Comparison of ENCODE assay signal across 30 mouse cellular contexts in genomic region chr9:74101591-74101990, GRCm38 (mm10). TPM values are rescaled to one million over a fixed set of nuclear protein-coding genes. Genes with fewer than 3 reads are reported as not detected.
DNase-seq lines count a peak whose midpoint lies in the region; ATAC-seq and TF ChIP-seq lines count a peak whose summit lies in the region.
"Had no signal": no experiment of that assay in that cellular context is flagged by ENCODE, and none has a peak within 500 bp of the region (broad histone marks: within the 10 kb centered on the region; RNA-seq: fewer than 3 reads in every experiment).

No protein-coding gene starts in this region.

- no peak overlapping the region for H3K9ac ChIP-seq in liver, adult 2 months (ENCODE audit: low read depth, low read length)
- no peak overlapping the region for H3K9ac ChIP-seq in liver, embryonic 11.5 days (ENCODE audit: low read depth, low read length)
- H3K9ac ChIP-seq: embryonic facial prominence, embryonic 13.5 days; forebrain, embryonic 12.5 days; forebrain, embryonic 15.5 days; heart, embryonic 12.5 days; heart, embryonic 15.5 days; hindbrain, embryonic 13.5 days had no signal

- H3K79me2 ChIP-seq in liver, adult 2 months (ENCODE audit: control insufficient read depth, insufficient read depth, low read length), result no peaks in the 10 kb centered on the region

- H3K36me3 ChIP-seq in liver, adult 2 months (ENCODE audit: control insufficient read depth, insufficient read depth, low read length), result no peaks in the 10 kb centered on the region
- H3K36me3 ChIP-seq in liver, embryonic 11.5 days (ENCODE audit: control insufficient read depth, insufficient read depth, low read length), result no peaks in the 10 kb centered on the region
- H3K36me3 ChIP-seq: embryonic facial prominence, embryonic 10.5 days; embryonic facial prominence, embryonic 13.5 days; forebrain, embryonic 12.5 days; forebrain, embryonic 15.5 days; heart, embryonic 12.5 days; heart, embryonic 15.5 days; hindbrain, embryonic 10.5 days; hindbrain, embryonic 13.5 days had no signal

- H3K27ac ChIP-seq in liver, adult 2 months (replicated peaks; ENCODE audit: insufficient read depth, low read depth, low read length), result no peak overlapping the region
- no peak overlapping the region for H3K27ac ChIP-seq in liver, embryonic 11.5 days (ENCODE audit: low read depth, low read length)
- H3K27ac ChIP-seq: embryonic facial prominence, embryonic 10.5 days; embryonic facial prominence, embryonic 13.5 days; forebrain, embryonic 12.5 days; forebrain, embryonic 15.5 days; heart, embryonic 15.5 days; hindbrain, embryonic 10.5 days; hindbrain, embryonic 13.5 days had no signal

- H3K4me2 ChIP-seq in liver, embryonic 11.5 days, result no peak overlapping the region
- H3K4me2 ChIP-seq: embryonic facial prominence, embryonic 13.5 days; forebrain, embryonic 12.5 days; forebrain, embryonic 15.5 days; heart, embryonic 12.5 days; heart, embryonic 15.5 days; hindbrain, embryonic 13.5 days had no signal

- H3K4me3 ChIP-seq in liver, adult 2 months (ENCODE audit: insufficient read depth, low read depth, low read length), result no peak overlapping the region
- no peak overlapping the region for H3K4me3 ChIP-seq in liver, embryonic 11.5 days (ENCODE audit: low read depth, low read length)
- H3K4me3 ChIP-seq: embryonic facial prominence, embryonic 10.5 days; embryonic facial prominence, embryonic 13.5 days; erythroblast, embryonic 14.5 days; forebrain, embryonic 12.5 days; forebrain, embryonic 15.5 days; heart, embryonic 12.5 days; heart, embryonic 15.5 days; hindbrain, embryonic 10.5 days; hindbrain, embryonic 13.5 days had no signal

- peak; percentile 29 to 59 for DNase-seq in kidney, adult 8-10 months
- no peak for DNase-seq in kidney, adult 18-20 months
- peak; percentile 5 for DNase-seq in liver, adult 2 months (ENCODE audit: extremely low read depth, low read depth, low spot score)
- DNase-seq in liver, embryonic 11.5 days (ENCODE audit: low spot score), result no peak
- peak; percentile 53 to 57 for DNase-seq in kidney, postnatal 36 days
- DNase-seq in adrenal gland, adult 18-20 months (ENCODE audit: low spot score in 2 of 2), result no peak
- DNase-seq: adrenal gland, adult 8-10 months; adrenal gland, postnatal 25 days; cerebellum, adult 11-12 months; cerebellum, adult 8-10 months; cerebellum, postnatal 10 days; cerebellum, postnatal 36 days; embryo, embryonic 11 days; gastrocnemius, postnatal 25 days; heart, adult 18-20 months; heart, postnatal 10 days; heart, postnatal 36 days had no signal

- H3K9me3 ChIP-seq in liver, embryonic 11.5 days (ENCODE audit: control insufficient read depth, low read length), result no peaks in the 10 kb centered on the region
- H3K9me3 ChIP-seq: embryonic facial prominence, embryonic 10.5 days; embryonic facial prominence, embryonic 13.5 days; forebrain, embryonic 12.5 days; forebrain, embryonic 15.5 days; heart, embryonic 12.5 days; heart, embryonic 15.5 days; hindbrain, embryonic 10.5 days; hindbrain, embryonic 13.5 days had no signal

- TF ChIP-seq CTCF in liver, adult 2 months (IDR thresholded peaks at IDR 0.05; ENCODE audit: low read depth, low read length), result no peak

- TF ChIP-seq POLR2A in liver, adult 2 months (IDR thresholded peaks at IDR 0.05; ENCODE audit: extremely low read depth, insufficient read depth, low read length), result no peak

- no peaks in the 10 kb centered on the region for H3K27me3 ChIP-seq in liver, adult 2 months (ENCODE audit: control insufficient read depth, insufficient read depth, low read length)
- no peaks in the 10 kb centered on the region for H3K27me3 ChIP-seq in liver, embryonic 11.5 days (replicated peaks; ENCODE audit: control insufficient read depth, insufficient read depth, low read length)
- H3K27me3 ChIP-seq: embryonic facial prominence, embryonic 13.5 days; forebrain, embryonic 12.5 days; forebrain, embryonic 15.5 days; heart, embryonic 12.5 days; heart, embryonic 15.5 days; hindbrain, embryonic 13.5 days had no signal

- ATAC-seq in liver, embryonic 11.5 days (replicated peaks; ENCODE audit: low FRiP score), result no peak
- ATAC-seq: CD4-positive, CD25-positive, alpha-beta regulatory T cell, adult 4 months; forebrain, embryonic 15.5 days had no signal

- no peaks in the 10 kb centered on the region for H3K4me1 ChIP-seq in liver, adult 2 months (ENCODE audit: control insufficient read depth, insufficient read depth, low read length)
- H3K4me1 ChIP-seq in liver, embryonic 11.5 days (replicated peaks; ENCODE audit: control insufficient read depth, insufficient read depth, low read length), result no peaks in the 10 kb centered on the region
- H3K4me1 ChIP-seq: embryonic facial prominence, embryonic 10.5 days; embryonic facial prominence, embryonic 13.5 days; forebrain, embryonic 12.5 days; forebrain, embryonic 15.5 days; heart, embryonic 12.5 days; heart, embryonic 15.5 days; hindbrain, embryonic 10.5 days; hindbrain, embryonic 13.5 days had no signal

RNA-seq across cellular contexts. Expression of gene Wdr72, which starts 8.6 kb away (rescaled TPM):
- under 0.01 TPM in 2 replicates for total RNA-seq in liver, adult 2 months (2014; rRNA removed)
- 2.2 TPM in 1 of 2 replicates, not detected in the other for polyA plus RNA-seq in liver, adult 2 months (2012; rRNA removed)
- polyA plus RNA-seq in liver, embryonic 11.5 days (2014; fragmentation: Nextera tagmentation; extraction: Ambion mirVana), result 0.04 TPM in 2 replicates
- under 1 TPM in 1 of 2 experiments, not detected in 1; 0.07 TPM for total RNA-seq in adrenal gland, adult 18-20 months (2021)
- total RNA-seq: adrenal gland, postnatal 25 days; gastrocnemius, adult 8-10 months; MEL had no signal
- polyA plus RNA-seq: C2C12; CD4-positive, CD25-positive, alpha-beta regulatory T cell, adult 4 months; erythroblast, embryonic 14.5 days had no signal

Comparison
In these comparisons a context has a peak if more than half of its experiments do, and no peak if none do; other contexts are left out.
1. DNase-seq: peak in kidney, adult 8-10 months (2 of 2), liver, adult 2 months (single experiment) and kidney, postnatal 36 days (2 of 2); none in kidney, adult 18-20 months (single experiment), liver, embryonic 11.5 days (single experiment) and adrenal gland, adult 18-20 months (0 of 2).